Mouse (Mus musculus) intestine, postnatal 0 days (tissue): ENCODE measurements at regions not wholly inside any gene's neighbourhood (a gene's known extent, or its start where the extent isn't known, plus 50 kb on each side); places are given as distances from the start of the nearest gene placed in this dataset.

Experiments
- ATAC-seq: fragments of 200-750 bp; cut with Nextera tagmentation; 2 replicates; pipeline ENCODE4 v1.8.0; 2017; ENCODE audit warnings: mild to moderate bottlenecking, moderate TSS enrichment, moderate library complexity
- H3K27ac ChIP-seq: fragments of 300-500 bp; sonication (generic); 2 replicates; pipeline ENCODE4 v1.5.1; 2014; ENCODE audit warnings: mild to moderate bottlenecking, low read depth, low read length, moderate library complexity
- H3K27me3 ChIP-seq: fragments of 300-500 bp; sonication (generic); replicated peaks from 2 replicates; pipeline ENCODE4 v1.6.1; 2014; ENCODE audit warnings: low read length, mixed read lengths; ENCODE audit not compliant: control insufficient read depth, insufficient read depth
- H3K36me3 ChIP-seq: fragments of 300-500 bp; sonication (generic); 2 replicates; pipeline ENCODE4 v1.6.1; 2014; ENCODE audit warnings: mild to moderate bottlenecking, moderate library complexity; ENCODE audit not compliant: control insufficient read depth, insufficient read depth
- H3K4me1 ChIP-seq: fragments of 300-500 bp; sonication (generic); replicated peaks from 2 replicates; pipeline ENCODE4 v1.6.1; 2014; ENCODE audit warnings: antibody characterized with exemption, low read length, mixed read lengths; ENCODE audit not compliant: control insufficient read depth, insufficient read depth
- H3K4me2 ChIP-seq: fragments of 300-500 bp; sonication (generic); replicated peaks from 2 replicates; pipeline ENCODE4 v1.6.1; 2014; ENCODE audit warnings: low read depth, mild to moderate bottlenecking, moderate library complexity
- H3K4me3 ChIP-seq: fragments of 300-500 bp; sonication (generic); 2 replicates; pipeline ENCODE4 v1.5.1; 2014; ENCODE audit warnings: low read depth, low read length
- H3K9ac ChIP-seq: fragments of 300-500 bp; sonication (generic); 2 replicates; pipeline ENCODE4 v1.6.1; 2014; ENCODE audit warnings: mild to moderate bottlenecking, low read depth, low read length
- H3K9me3 ChIP-seq: fragments of 300-500 bp; sonication (generic); 2 replicates; pipeline ENCODE4 v1.6.1; 2016; ENCODE audit warnings: mixed run types; ENCODE audit not compliant: control insufficient read depth
- CTCF ChIP-seq: sonication (generic); IDR thresholded peaks from 2 replicates; pipeline ENCODE4 v1.5.1; 2016; ENCODE audit warnings: low read depth, mild to moderate bottlenecking, control low read depth, antibody characterized with exemption, moderate library complexity
- WGBS: fragments of 180-500 bp; shearing (Covaris S2); extraction: QIAGEN DNeasy Blood & Tissue Kit; methylation state at CpG from one replicate; pipeline ENCODE4 v1.1.7; 2014; 5-methylcytosine and 5-hydroxymethylcytosine counted together

DNA sequence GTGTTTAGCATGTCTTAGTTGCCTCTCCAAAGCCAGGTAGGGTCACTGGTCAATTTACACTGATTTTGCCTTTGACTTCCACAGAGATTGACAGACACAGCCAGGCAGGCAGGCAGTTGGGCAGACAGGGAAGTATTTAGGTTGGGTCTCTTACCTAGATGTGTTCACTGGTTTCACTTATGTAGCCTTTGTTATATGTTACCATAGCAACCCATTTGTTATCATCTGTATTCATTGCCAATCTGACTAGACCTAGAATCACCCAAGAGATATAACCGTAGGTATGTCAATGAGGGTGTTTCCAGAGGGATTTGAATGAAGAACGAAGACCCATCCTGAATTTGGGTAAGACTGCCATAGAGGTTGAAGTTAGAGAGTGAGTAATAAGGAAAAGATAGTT, 123.8 kb upstream of the Tnfaip3 start:
- Histone ChIP-seq H3K9ac (no peak overlapping the region), H3K4me2 (no peak overlapping the region), H3K4me1 (no peaks in the 10 kb centered on the region), H3K4me3 (no peak overlapping the region), H3K36me3 (no peaks in the 10 kb centered on the region), H3K9me3 (no peaks in the 10 kb centered on the region), H3K27ac (no peak overlapping the region), H3K27me3 (no peaks in the 10 kb centered on the region)
- WGBS = 58% methylated on average over 2 of the region's 2 CpGs
- ATAC-seq = no peak
- no peak for TF ChIP-seq CTCF

DNA sequence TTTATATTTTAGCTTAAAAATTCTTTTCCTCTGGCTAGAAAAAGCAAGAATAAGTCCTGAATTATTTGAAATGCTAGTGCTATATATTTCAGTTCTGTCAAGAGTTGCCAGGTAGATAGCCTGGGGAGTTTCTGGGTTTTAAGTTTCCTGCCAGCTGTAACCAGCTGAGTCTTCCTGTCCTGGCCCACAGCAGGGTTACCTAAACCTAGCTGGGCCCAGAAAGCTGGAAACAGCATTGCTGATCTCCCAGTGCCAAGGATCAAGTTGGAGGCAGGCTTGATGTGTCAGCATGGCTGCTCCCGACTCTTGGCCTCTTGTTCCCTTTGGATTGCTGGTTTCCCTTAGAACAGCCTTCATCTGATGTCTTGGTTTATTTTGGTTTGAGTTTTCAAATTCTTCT, 122.8 kb upstream of the Tnfaip3 start:
- no peak for TF ChIP-seq CTCF
- Histone ChIP-seq H3K9me3 (no peaks in the 10 kb centered on the region), H3K9ac (no peak overlapping the region), H3K27me3 (no peaks in the 10 kb centered on the region), H3K4me1 (no peaks in the 10 kb centered on the region), H3K4me2 (no peak overlapping the region), H3K36me3 (no peaks in the 10 kb centered on the region), H3K27ac (no peak overlapping the region), H3K4me3 (no peak overlapping the region)
- 77% methylated on average over 1 of the region's 1 CpGs for WGBS
- no peak for ATAC-seq

DNA sequence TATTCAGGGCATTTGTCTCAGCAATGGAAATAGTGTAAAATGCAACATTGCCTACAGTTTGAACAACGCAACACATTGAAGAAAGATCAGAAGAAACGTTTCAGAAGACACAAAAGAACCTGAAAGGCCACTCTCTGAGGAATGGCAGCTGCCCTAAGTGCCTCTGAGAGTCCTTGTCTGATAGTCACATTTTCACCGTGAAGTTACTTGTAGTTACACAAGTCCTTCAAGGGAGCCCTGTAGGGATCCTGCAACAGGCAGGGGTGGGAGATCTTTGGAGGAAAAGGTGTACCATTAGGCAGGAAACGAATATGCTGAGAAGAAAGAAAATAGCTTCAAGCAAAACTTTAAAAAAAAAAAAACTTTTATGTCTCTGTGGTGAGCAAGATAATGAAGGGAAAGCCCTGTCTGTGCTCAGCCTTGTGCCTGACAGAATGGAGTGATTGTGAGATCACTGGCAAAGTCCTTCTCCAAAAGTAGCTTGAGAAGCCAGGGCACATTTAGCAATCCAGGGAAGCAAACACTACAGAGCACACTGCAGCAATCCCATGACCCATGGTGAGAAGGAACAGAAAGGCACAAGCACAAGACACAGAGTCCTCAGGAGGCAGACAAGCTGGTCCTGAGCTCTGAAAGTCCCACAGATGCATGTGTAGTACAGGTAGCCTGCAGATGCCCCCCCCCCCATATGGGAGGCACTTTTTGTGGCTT, 112.3 kb upstream of the Tnfaip3 start:
- Histone ChIP-seq H3K36me3 (no peaks in the 10 kb centered on the region), H3K9ac (no peak overlapping the region), H3K4me3 (no peak overlapping the region), H3K4me2 (no peak overlapping the region), H3K27me3 (no peaks in the 10 kb centered on the region), H3K4me1 (no peaks in the 10 kb centered on the region), H3K9me3 (no peaks in the 10 kb centered on the region), H3K27ac (no peak overlapping the region)
- ATAC-seq = no peak
- TF ChIP-seq CTCF = no peak
- WGBS = 67% methylated on average over 4 of the region's 4 CpGs

DNA sequence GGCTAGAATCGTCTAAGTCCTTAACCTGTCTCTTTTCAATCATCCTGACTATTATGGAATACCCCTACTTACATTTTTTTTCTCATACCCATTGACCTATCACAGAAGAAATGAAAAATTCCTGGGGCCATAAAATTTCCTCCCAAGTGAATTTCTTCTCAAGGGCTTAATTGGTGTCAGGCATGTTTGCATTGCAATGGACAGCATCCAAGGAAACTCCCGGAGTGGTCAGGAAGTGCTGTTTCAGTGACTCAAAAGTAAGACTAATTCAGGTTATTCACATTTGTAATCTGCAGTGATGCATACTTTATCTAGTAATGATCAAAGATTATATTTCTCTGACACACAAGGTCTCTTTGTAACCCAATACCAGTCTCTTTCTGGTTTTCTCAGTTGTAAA, 111.5 kb upstream of the Tnfaip3 start:
- Histone ChIP-seq H3K9me3 (no peaks in the 10 kb centered on the region), H3K4me3 (no peak overlapping the region), H3K27ac (no peak overlapping the region), H3K9ac (no peak overlapping the region), H3K4me2 (no peak overlapping the region), H3K4me1 (no peaks in the 10 kb centered on the region), H3K27me3 (no peaks in the 10 kb centered on the region), H3K36me3 (no peaks in the 10 kb centered on the region)
- WGBS = 48% methylated on average over 2 of the region's 2 CpGs
- TF ChIP-seq CTCF = no peak
- no peak for ATAC-seq

DNA sequence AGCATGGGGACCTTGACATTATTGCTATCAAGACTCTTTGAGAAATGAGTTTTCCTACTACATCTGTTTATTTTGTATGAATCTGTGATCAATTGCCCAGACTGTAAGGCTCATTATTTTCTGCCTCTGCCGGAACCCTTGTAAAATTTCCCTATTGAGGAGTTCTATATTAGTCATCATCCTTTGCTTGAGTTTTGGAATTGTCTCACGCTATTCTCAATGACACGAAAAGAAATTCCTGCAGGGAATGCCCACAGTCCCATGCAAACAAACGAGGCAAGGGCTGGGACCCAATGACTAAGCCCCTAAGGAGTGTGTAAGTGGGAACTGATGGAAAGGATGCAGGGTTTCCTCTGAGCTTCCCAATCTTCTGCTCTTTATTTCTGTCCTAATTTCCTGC, 111.0 kb upstream of the Tnfaip3 start:
- ATAC-seq = no peak
- H3K9ac ChIP-seq = no peak overlapping the region
- 69% methylated on average over 4 of the region's 4 CpGs for WGBS
- no peaks in the 10 kb centered on the region for H3K4me1 ChIP-seq
- H3K27ac ChIP-seq = no peak overlapping the region
- TF ChIP-seq CTCF = no peak
- no peaks in the 10 kb centered on the region for H3K27me3 ChIP-seq
- H3K36me3 ChIP-seq = no peaks in the 10 kb centered on the region
- H3K4me2 ChIP-seq = no peak overlapping the region
- H3K4me3 ChIP-seq = no peak overlapping the region
- H3K9me3 ChIP-seq = no peaks in the 10 kb centered on the region

DNA sequence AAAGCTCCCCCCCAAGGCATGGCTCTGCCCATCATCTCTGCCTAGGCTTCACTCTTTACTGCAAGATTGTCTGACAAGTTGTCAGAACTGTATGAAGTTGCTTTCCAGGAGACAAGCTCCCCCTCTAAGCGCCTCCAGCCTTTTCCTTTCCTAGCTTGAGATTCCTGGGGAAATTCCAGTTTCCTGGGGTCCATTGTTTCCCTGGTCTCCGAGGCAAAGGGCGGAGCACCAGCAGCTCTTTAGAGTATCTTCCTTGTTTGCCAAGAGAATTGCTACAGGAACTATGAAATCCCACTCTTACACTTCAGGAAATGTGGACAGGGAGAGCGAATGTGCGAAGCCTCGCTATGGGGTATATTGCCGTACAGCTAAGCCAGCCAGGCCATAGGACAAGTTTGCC, 108.2 kb upstream of the Tnfaip3 start:
- Histone ChIP-seq H3K27ac (no peak overlapping the region), H3K4me1 (no peaks in the 10 kb centered on the region), H3K9ac (no peak overlapping the region), H3K9me3 (no peaks in the 10 kb centered on the region), H3K36me3 (no peaks in the 10 kb centered on the region), H3K27me3 (no peaks in the 10 kb centered on the region), H3K4me2 (no peak overlapping the region), H3K4me3 (no peak overlapping the region)
- TF ChIP-seq CTCF = no peak
- WGBS = 64% methylated on average over 7 of the region's 7 CpGs
- ATAC-seq = no peak

DNA sequence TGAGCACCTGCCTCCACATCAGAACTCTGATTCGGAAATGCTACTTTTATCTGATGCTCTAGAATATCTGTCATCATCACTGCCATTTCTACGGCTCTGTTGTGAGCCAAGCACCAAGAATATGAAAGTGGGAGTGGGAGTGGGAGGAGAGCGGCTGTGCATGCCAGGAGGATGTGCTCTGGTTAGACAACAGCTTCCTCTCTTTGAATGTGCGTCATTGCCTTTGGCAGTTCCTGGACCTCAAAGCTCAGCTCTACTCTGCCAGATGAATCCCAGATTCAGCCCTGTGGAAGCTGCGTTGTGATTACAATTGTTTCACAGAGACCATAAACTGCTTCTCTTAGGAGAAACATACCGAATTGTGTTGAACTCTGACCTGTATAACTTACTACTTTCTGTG, 106.8 kb upstream of the Tnfaip3 start:
- 38% methylated on average over 6 of the region's 6 CpGs for WGBS
- Histone ChIP-seq H3K27me3 (no peaks in the 10 kb centered on the region), H3K4me3 (no peak overlapping the region), H3K9ac (no peak overlapping the region), H3K4me1 (no peaks in the 10 kb centered on the region), H3K36me3 (no peaks in the 10 kb centered on the region), H3K4me2 (no peak overlapping the region), H3K9me3 (no peaks in the 10 kb centered on the region), H3K27ac (no peak overlapping the region)
- ATAC-seq = no peak
- TF ChIP-seq CTCF = no peak
